Mouse (Mus musculus): ENCODE measurements around the gene Gm6356.
"Not testable (repeated sequence)": the region's sequence is repeated elsewhere in the genome, so short reads cannot be mapped to it uniquely, and the experiment has no call there.

Gene Gm6356

DNA sequence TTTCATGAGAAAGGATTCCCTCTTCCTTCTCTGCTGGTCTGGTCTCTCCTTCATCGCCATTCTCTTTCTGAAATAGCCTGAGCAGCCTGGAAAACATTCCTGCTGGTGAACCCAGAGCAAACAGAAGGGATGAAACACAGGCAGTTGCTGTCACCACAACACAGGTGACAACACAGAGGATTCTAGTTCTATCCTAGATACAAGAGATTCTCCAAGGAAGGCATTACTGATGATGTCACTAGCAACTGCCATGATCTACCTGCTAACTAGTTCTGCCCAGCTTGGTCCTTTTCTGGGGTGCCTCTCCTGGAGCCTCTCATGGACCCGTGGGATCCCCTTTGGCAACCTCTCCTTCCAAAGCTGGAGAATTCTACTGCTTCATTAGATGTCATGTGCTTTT lies at the start of gene Gm6356:
Gm6356 (minus strand) TSS at position 101 of the 400 bp plus-strand sequence.
- DNase-seq = not testable (repeated sequence)

Measured in cerebellum, postnatal 10 days (tissue).